Mouse (Mus musculus) heart, adult 18-20 months (tissue): ENCODE data around the gene Dvl1. TPM values are rescaled to one million over a fixed set of nuclear protein-coding genes. Genes with fewer than 3 reads are reported as not detected.

Experiments used
- DNase-seq, 2 experiments: peaks; one replicate each; pipeline ENCODE4 v3.0.0; 2021 to 2022; ENCODE audit warnings: mixed read lengths in 1 of 2
- total RNA-seq, 2 experiments: library from RNA; stranded (reverse); gene quantifications; 2 replicates each; pipeline ENCODE4 v1.2.3; 2021

Gene Dvl1
- total RNA-seq, 2 experiments from 2014 or later, result 45.0 to 51.5 TPM

GRCm38 (mm10) chr4:155907003-155907402 lies 59.8 kb downstream of the Dvl1 start:
- DNase-seq, result peak in 1 of 2 experiments; percentile 1

- peak; percentile 1 for DNase-seq
Measured at GRCm38 (mm10) chr4:155908281-155908680, 61.1 kb downstream of the Dvl1 start.

GRCm38 (mm10) chr4:155908751-155909150 lies 61.5 kb downstream of the Dvl1 start:
- peak in 1 of 2 experiments; percentile 1 for DNase-seq

Other genes with a start within 250 kb of the Dvl1 start
- gene Slc35e2, start 246.0 kb upstream of the Dvl1 start, total RNA-seq, result 1 to 10 TPM; 9.0 TPM
- 10 to 100 TPM; 26.4 to 26.7 TPM for gene Cdk11b, start 222.5 kb upstream of the Dvl1 start, total RNA-seq
- not detected for gene Gm10563, start 202.0 kb upstream of the Dvl1 start, total RNA-seq
- gene Mmp23, start 194.0 kb upstream of the Dvl1 start, total RNA-seq, result 1 to 10 TPM; 7.0 to 7.2 TPM
- 10 to 100 TPM; 24.1 to 24.7 TPM for gene Mib2, start 178.2 kb upstream of the Dvl1 start, total RNA-seq
- gene Fndc10, start 153.1 kb upstream of the Dvl1 start, total RNA-seq, result 1 to 10 TPM; 1.1 to 1.8 TPM
- 10 to 100 TPM; 42.9 to 50.7 TPM for gene Ssu72, start 142.6 kb upstream of the Dvl1 start, total RNA-seq
- under 1 TPM; 0.25 to 0.39 TPM for gene Tmem240, start 112.6 kb upstream of the Dvl1 start, total RNA-seq
- gene Atad3a, start 86.3 kb upstream of the Dvl1 start, total RNA-seq, result 10 to 100 TPM; 44.6 to 44.8 TPM
- 10 to 100 TPM in 1 of 2 experiments, 1 to 10 TPM in 1; 7.1 to 14.6 TPM for gene Vwa1, start 72.7 kb upstream of the Dvl1 start, total RNA-seq
- gene Tmem88b, start 61.5 kb upstream of the Dvl1 start, total RNA-seq, result under 1 TPM; 0.42 to 0.85 TPM
- gene Ankrd65, start 57.0 kb upstream of the Dvl1 start, total RNA-seq, result not detected
- 10 to 100 TPM; 76.7 to 79.8 TPM for gene Mrpl20, start 44.5 kb upstream of the Dvl1 start, total RNA-seq
- 10 to 100 TPM; 17.9 to 25.7 TPM for gene Ccnl2, start 34.9 kb upstream of the Dvl1 start, total RNA-seq
- gene Aurkaip1, start 16.1 kb upstream of the Dvl1 start, total RNA-seq, result 100 to 1,000 TPM; 106 to 108 TPM
- gene Mxra8, start 7.7 kb upstream of the Dvl1 start, total RNA-seq, result 10 to 100 TPM; 22.0 to 26.6 TPM
- under 1 TPM; 0.22 to 0.23 TPM for gene Tas1r3, start 16.0 kb downstream of the Dvl1 start, total RNA-seq
- gene Cptp, start 22.0 kb downstream of the Dvl1 start, total RNA-seq, result 1 to 10 TPM; 6.2 to 8.0 TPM
- gene Ints11, start 22.1 kb downstream of the Dvl1 start, total RNA-seq, result 10 to 100 TPM; 14.7 to 14.9 TPM
- 10 to 100 TPM; 10.4 to 12.8 TPM for gene Pusl1, start 44.4 kb downstream of the Dvl1 start, total RNA-seq
- gene Acap3, start 44.4 kb downstream of the Dvl1 start, total RNA-seq, result 1 to 10 TPM; 8.6 to 8.8 TPM
- gene Ube2j2, start 96.4 kb downstream of the Dvl1 start, total RNA-seq, result 10 to 100 TPM; 53.0 to 55.9 TPM
- gene C1qtnf12, start 114.9 kb downstream of the Dvl1 start, total RNA-seq, result 10 to 100 TPM; 17.0 to 22.4 TPM
- 1 to 10 TPM; 2.7 to 3.1 TPM for gene B3galt6, start 145.2 kb downstream of the Dvl1 start, total RNA-seq
- gene Sdf4, start 145.5 kb downstream of the Dvl1 start, total RNA-seq, result 10 to 100 TPM; 82.1 to 89.0 TPM
- gene Tnfrsf4, start 166.4 kb downstream of the Dvl1 start, total RNA-seq, result 1 to 10 TPM in 1 of 2 experiments, under 1 TPM in 1; 0.25 to 1.0 TPM
- under 1 TPM; 0.45 to 0.49 TPM for gene Tnfrsf18, start 178.8 kb downstream of the Dvl1 start, total RNA-seq
- gene Ttll10, start 212.0 kb downstream of the Dvl1 start, total RNA-seq, result under 1 TPM in 1 of 2 experiments, not detected in 1; 0.33 TPM